Mouse (Mus musculus) heart, embryonic 10.5 days (tissue): Measurements from ENCODE around the gene Smoc1. TPM values are rescaled to one million over a fixed set of nuclear protein-coding genes. Genes with fewer than 3 reads are reported as not detected.
A peak's percentile ranks its signal among the peaks of the same experiment; 100 is the strongest.

Experiments
- microRNA-seq: library from miRNA; unstranded; fragments of <30 nt; microRNA quantifications from one replicate; pipeline ENCODE4, GENCODE M21; 2017
- polyA plus RNA-seq: library from polyadenylated mRNA; unstranded; fragments of >200 nt; fragmentation: Nextera tagmentation; extraction: Ambion mirVana; gene quantifications from 2 replicates; pipeline ENCODE4 v1.2.1, GENCODE M21; 2016

The Smoc1 gene
- polyA plus RNA-seq, 1 experiment from 2014 or later = 6.2 TPM

Small RNA genes within 50 kb of the gene (microRNA-seq; reads per million reads assigned to microRNA genes)
- 3.0 reads per million, percentile 5 among the genes with 10 or more reads in this experiment for gene Mir3067

Other genes starting within 250 kb of the Smoc1 start
- gene Susd6, start 236.3 kb upstream of the Smoc1 start, polyA plus RNA-seq = 14.9 and 16.5 TPM in 2 replicates
- 386 and 404 TPM in 2 replicates for gene Srsf5, start 81.3 kb upstream of the Smoc1 start, polyA plus RNA-seq
- gene Slc10a1, start 58.1 kb upstream of the Smoc1 start, polyA plus RNA-seq = 0.55 and 0.58 TPM in 2 replicates